Mouse (Mus musculus) lung, postnatal 10 days (tissue): ENCODE measurements at regions not wholly inside any gene's neighbourhood (a gene's known extent, or its start where the extent isn't known, plus 50 kb on each side); places are given as distances from the start of the nearest gene placed in this dataset.

ENCODE experiments used
- DNase-seq: peaks from one replicate; pipeline ENCODE4 v3.0.0; 2021

GRCm38 (mm10) chr6:51300694-51301417 lies 131.6 kb upstream of the Nfe2l3 start:
- no peak for DNase-seq

GRCm38 (mm10) chr6:51301831-51302230 lies 130.6 kb upstream of the Nfe2l3 start:
- no peak for DNase-seq

- no peak for DNase-seq
These were observed 130.2 kb upstream of the Nfe2l3 start for GRCm38 (mm10) chr6:51302240-51302639.

GRCm38 (mm10) chr6:51318341-51318740 lies 114.1 kb upstream of the Nfe2l3 start:
- no peak for DNase-seq

GRCm38 (mm10) chr6:51320019-51320418 lies 112.5 kb upstream of the Nfe2l3 start:
- DNase-seq = no peak

GRCm38 (mm10) chr6:51320676-51321419 lies 111.6 kb upstream of the Nfe2l3 start:
- no peak for DNase-seq

- DNase-seq = no peak
These were observed 106.2 kb upstream of the Nfe2l3 start for GRCm38 (mm10) chr6:51326103-51326829.

GRCm38 (mm10) chr6:51329070-51329995 lies 103.1 kb upstream of the Nfe2l3 start:
- no peak for DNase-seq

GRCm38 (mm10) chr6:51330069-51330706 lies 102.3 kb upstream of the Nfe2l3 start:
- no peak for DNase-seq

GRCm38 (mm10) chr6:51332841-51333240 lies 99.6 kb upstream of the Nfe2l3 start:
- no peak for DNase-seq

- DNase-seq = peak; percentile 31
These were observed 98.6 kb upstream of the Nfe2l3 start for GRCm38 (mm10) chr6:51333722-51334360.

- DNase-seq = no peak
These were observed 97.2 kb upstream of the Nfe2l3 start for GRCm38 (mm10) chr6:51335314-51335713.

- no peak for DNase-seq
These were observed 93.2 kb upstream of the Nfe2l3 start for GRCm38 (mm10) chr6:51339301-51339700.

GRCm38 (mm10) chr6:51347721-51348120 lies 84.7 kb upstream of the Nfe2l3 start:
- DNase-seq = peak; percentile 72

- no peak for DNase-seq
These were observed 82.7 kb upstream of the Nfe2l3 start for GRCm38 (mm10) chr6:51349771-51350170.

GRCm38 (mm10) chr6:51355041-51355440 lies 77.4 kb upstream of the Nfe2l3 start:
- peak; percentile 37 for DNase-seq

- DNase-seq = no peak
These were observed 70.8 kb upstream of the Nfe2l3 start for GRCm38 (mm10) chr6:51361611-51362180.

GRCm38 (mm10) chr6:51362475-51363226 lies 69.8 kb upstream of the Nfe2l3 start:
- DNase-seq = peak; percentile 92

- DNase-seq = no peak
These were observed 67.7 kb upstream of the Nfe2l3 start for GRCm38 (mm10) chr6:51364776-51365175.

GRCm38 (mm10) chr6:51369771-51370170 lies 62.7 kb upstream of the Nfe2l3 start:
- DNase-seq = no peak
